Comparison of ENCODE assay signal across 16 mouse cellular contexts in genomic region chr10:126717961-126718360, GRCm38 (mm10).
A peak's percentile ranks its signal among the peaks of the same experiment; 100 is the strongest.
DNase-seq lines count a peak whose midpoint lies in the region; ATAC-seq lines count a peak whose summit lies in the region.
"Had no signal": no experiment of that assay in that cellular context is flagged by ENCODE, and none has a peak within 500 bp of the region (broad histone marks: within the 10 kb centered on the region; RNA-seq: fewer than 3 reads in every experiment).

No protein-coding gene starts in this region.

- no peak overlapping the region for H3K27ac ChIP-seq in kidney, embryonic 14.5 days (ENCODE audit: low read depth, low read length)
- H3K27ac ChIP-seq: embryonic facial prominence, embryonic 12.5 days; limb, embryonic 12.5 days; midbrain, embryonic 12.5 days; neural tube, embryonic 12.5 days had no signal

- no peaks in the 10 kb centered on the region for H3K27me3 ChIP-seq in kidney, embryonic 14.5 days (ENCODE audit: control insufficient read depth, insufficient read depth, low read length)
- H3K27me3 ChIP-seq: embryonic facial prominence, embryonic 12.5 days; limb, embryonic 12.5 days; midbrain, embryonic 12.5 days; neural tube, embryonic 12.5 days had no signal

- no peak overlapping the region for H3K4me2 ChIP-seq in kidney, embryonic 14.5 days (replicated peaks; ENCODE audit: low read depth, low read length)
- H3K4me2 ChIP-seq: embryonic facial prominence, embryonic 12.5 days; limb, embryonic 12.5 days; midbrain, embryonic 12.5 days; neural tube, embryonic 12.5 days had no signal

- peak; percentile 14 for DNase-seq in cerebellum, adult 9-11 months
- no peak for DNase-seq in cerebellum, postnatal 36 days
- peak; percentile 7 to 12 for DNase-seq in left cerebral cortex, postnatal 14 days (ENCODE audit: low spot score in 2 of 2)
- DNase-seq in left cerebral cortex, postnatal 36 days (ENCODE audit: low spot score in 2 of 2), result no peak
- peak; percentile 49 for DNase-seq in testis, postnatal 10 days (ENCODE audit: low spot score)
- DNase-seq in testis, postnatal 14 days (ENCODE audit: low spot score), result no peak
- DNase-seq in ovary, postnatal 36 days (ENCODE audit: low spot score), result peak; percentile 9
- DNase-seq: B cell, adult 2 months; kidney, adult 2 months; thymus, postnatal 14 days had no signal

- ATAC-seq in kidney, embryonic 14.5 days (ENCODE audit: low FRiP score, low TSS enrichment), result no peak
- ATAC-seq: lung, postnatal 0 days had no signal

- H3K9me3 ChIP-seq in kidney, embryonic 14.5 days (ENCODE audit: control insufficient read depth, low read length), result no peaks in the 10 kb centered on the region
- H3K9me3 ChIP-seq: embryonic facial prominence, embryonic 12.5 days; limb, embryonic 12.5 days; midbrain, embryonic 12.5 days; neural tube, embryonic 12.5 days had no signal

- no peak overlapping the region for H3K9ac ChIP-seq in kidney, embryonic 14.5 days (ENCODE audit: low read depth, low read length)
- H3K9ac ChIP-seq: embryonic facial prominence, embryonic 12.5 days; limb, embryonic 12.5 days; midbrain, embryonic 12.5 days; neural tube, embryonic 12.5 days had no signal

- intact Hi-C loops in left cerebral cortex, postnatal 14 days (cut with DNase I), result no loop called here
- intact Hi-C loops in left cerebral cortex, postnatal 36 days (cut with DNase I), result no loop called here

- H3K4me3 ChIP-seq in kidney, embryonic 14.5 days (ENCODE audit: low read length), result no peak overlapping the region
- H3K4me3 ChIP-seq: embryonic facial prominence, embryonic 12.5 days; limb, embryonic 12.5 days; midbrain, embryonic 12.5 days; neural tube, embryonic 12.5 days had no signal

- H3K36me3 ChIP-seq in kidney, embryonic 14.5 days (ENCODE audit: control insufficient read depth, insufficient read depth, low read length), result no peaks in the 10 kb centered on the region
- H3K36me3 ChIP-seq: embryonic facial prominence, embryonic 12.5 days; limb, embryonic 12.5 days; midbrain, embryonic 12.5 days; neural tube, embryonic 12.5 days had no signal

- 62% methylated on average over 2 of the region's 2 CpGs for WGBS in kidney, embryonic 14.5 days

- no peaks in the 10 kb centered on the region for H3K4me1 ChIP-seq in kidney, embryonic 14.5 days (ENCODE audit: control insufficient read depth, insufficient read depth, low read length)
- H3K4me1 ChIP-seq: embryonic facial prominence, embryonic 12.5 days; limb, embryonic 12.5 days; midbrain, embryonic 12.5 days; neural tube, embryonic 12.5 days had no signal

Comparison
In these comparisons a context has a peak if more than half of its experiments do, and no peak if none do; other contexts are left out.
1. DNase-seq: peak in cerebellum, adult 9-11 months (single experiment), left cerebral cortex, postnatal 14 days (2 of 2), testis, postnatal 10 days (single experiment) and ovary, postnatal 36 days (single experiment); none in cerebellum, postnatal 36 days (0 of 2), left cerebral cortex, postnatal 36 days (0 of 2) and testis, postnatal 14 days (single experiment).